Mouse (Mus musculus): ENCODE data around the gene Fcho2. TPM values are rescaled to one million over a fixed set of nuclear protein-coding genes. Genes with fewer than 3 reads are reported as not detected.

The Fcho2 gene
- 39.0 and 39.6 TPM in 2 replicates for polyA plus RNA-seq (2014; fragmentation: Nextera tagmentation; extraction: Ambion mirVana)

DNA sequence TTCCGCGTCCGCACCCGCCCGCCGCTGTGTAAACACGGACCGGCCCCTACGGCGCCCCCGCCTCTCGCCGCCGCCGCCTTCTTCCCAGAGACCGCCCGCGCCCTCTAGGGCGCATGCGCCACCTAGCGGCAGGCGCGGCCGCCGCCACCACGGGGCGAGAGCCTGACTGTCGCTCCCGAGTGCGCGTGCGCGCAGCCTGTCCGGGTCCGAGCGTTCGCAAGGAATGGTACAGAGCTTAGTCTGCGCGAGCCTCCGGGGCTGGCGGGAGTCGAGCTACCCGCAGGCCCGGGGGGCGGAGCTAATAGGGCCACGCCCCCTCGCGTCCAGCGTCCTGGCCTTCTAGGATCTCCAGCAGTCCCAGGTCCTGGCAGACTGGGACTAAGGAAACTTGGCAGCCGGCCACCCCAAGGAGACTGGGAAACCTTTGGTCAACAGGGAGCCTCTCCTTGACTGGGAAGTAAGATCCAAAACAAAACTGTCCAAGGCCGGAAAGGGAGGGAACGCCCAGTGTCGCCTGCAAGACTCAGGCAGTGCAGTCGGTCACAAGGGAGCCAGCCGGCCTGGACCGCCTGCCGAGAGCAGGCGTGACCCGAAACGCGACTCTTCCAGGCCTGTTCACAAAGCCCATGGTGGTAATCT lies at the start of gene Fcho2:
Fcho2 (minus strand) TSS at position 303 of the 639 bp plus-strand sequence.
- Histone ChIP-seq H3K9me3 (ENCODE audit: low read depth, low read length) (no peaks in the 10 kb centered on the region), H3K27ac (ENCODE audit: low read depth) (peak within 1 kb of the TSS; percentile 98), H3K4me1 (ENCODE audit: insufficient read depth) (peaks cover 9% of the 10 kb centered on the region; the same call in 1 of the 2 replicates), H3K36me3 (ENCODE audit: insufficient read depth) (no peaks in the 10 kb centered on the region), H3K27me3 (ENCODE audit: insufficient read depth, low read length) (no peaks in the 10 kb centered on the region), H3K4me3 (ENCODE audit: low read depth, low read length) (peak within 1 kb of the TSS; percentile 88), H3K9ac (peak within 1 kb of the TSS; percentile 97), H3K4me2 (peak within 1 kb of the TSS; percentile 61)
- ATAC-seq (ENCODE audit: insufficient read depth) (peak; percentile 96), DNase-seq (peak; percentile 100)
- TF ChIP-seq CTCF (IDR thresholded peaks at IDR 0.05; ENCODE audit: low read depth), result peak; percentile 60
- 0% methylated on average over 50 of the region's 61 CpGs for WGBS

DNA sequence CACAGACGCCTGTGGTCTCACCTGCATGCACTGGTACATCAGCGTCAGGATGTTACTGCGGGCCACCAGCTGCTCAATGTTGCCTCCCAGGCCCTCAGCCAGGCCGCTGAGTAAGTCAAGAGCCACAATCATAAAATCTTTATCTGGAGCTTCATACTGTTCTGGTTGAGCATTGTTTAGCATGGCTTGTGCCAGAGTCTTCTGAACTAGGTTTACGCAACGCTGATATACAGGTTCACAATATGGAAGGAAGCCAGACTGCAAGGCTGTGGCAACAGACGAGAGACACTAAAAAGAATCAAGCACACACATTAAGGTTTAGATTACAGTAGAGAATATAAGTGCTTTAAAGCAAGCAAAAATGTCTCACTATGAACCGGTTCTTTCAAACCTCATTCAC lies 40.0 kb upstream of the Fcho2 start:
- H3K4me2 ChIP-seq, result no peak overlapping the region
- H3K4me3 ChIP-seq (ENCODE audit: low read depth, low read length), result no peak overlapping the region
- no peak for TF ChIP-seq CTCF (IDR thresholded peaks at IDR 0.05; ENCODE audit: low read depth)
- H3K9me3 ChIP-seq (ENCODE audit: low read depth, low read length), result no peaks in the 10 kb centered on the region
- WGBS, result 88% methylated on average over 8 of the region's 8 CpGs
- ATAC-seq (ENCODE audit: insufficient read depth) (no peak), DNase-seq (no peak)
- H3K36me3 ChIP-seq (ENCODE audit: insufficient read depth), result peaks cover 88% of the 10 kb centered on the region
- H3K4me1 ChIP-seq (ENCODE audit: insufficient read depth), result no peaks in the 10 kb centered on the region
- H3K27ac ChIP-seq (ENCODE audit: low read depth), result no peak overlapping the region
- no peaks in the 10 kb centered on the region for H3K27me3 ChIP-seq (ENCODE audit: insufficient read depth, low read length)
- no peak overlapping the region for H3K9ac ChIP-seq

GRCm38 (mm10) chr13:98845794-98846193 lies 30.5 kb upstream of the Fcho2 start:
- H3K4me2 ChIP-seq, result no peak overlapping the region
- no peak for ATAC-seq (ENCODE audit: insufficient read depth)

DNA sequence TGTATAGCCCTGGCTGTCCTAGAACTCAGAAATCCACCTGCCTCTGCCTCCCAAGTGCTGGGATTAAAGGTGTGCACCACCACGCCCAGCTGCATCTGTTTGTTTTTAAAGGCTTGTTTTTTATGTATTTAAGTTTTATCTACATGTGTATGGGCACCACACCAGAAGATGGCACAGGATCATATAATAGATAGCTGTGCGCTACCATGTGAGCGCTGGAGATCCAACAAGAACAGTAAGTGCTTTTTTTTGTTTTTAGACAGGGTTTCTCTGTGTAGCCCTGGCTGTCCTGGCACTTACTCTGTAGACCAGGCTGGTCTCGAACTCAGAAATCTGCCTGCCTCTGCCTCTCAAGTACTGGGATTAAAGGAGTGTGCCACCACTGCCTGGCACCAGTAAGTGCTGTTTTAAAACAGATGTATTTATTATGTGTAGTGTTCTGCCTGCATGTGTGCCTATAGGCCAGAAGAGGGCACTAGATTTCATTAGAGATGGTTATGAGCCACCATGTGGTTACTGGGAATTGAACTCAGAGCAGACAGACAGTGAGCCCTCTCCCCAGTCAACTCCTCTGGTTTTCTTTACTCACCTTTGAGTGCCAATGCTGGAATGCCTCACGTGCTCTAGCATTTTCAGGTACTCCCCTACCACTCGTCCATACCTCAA lies 21.3 kb upstream of the Fcho2 start:
- Histone ChIP-seq H3K9me3 (ENCODE audit: low read depth, low read length) (no peaks in the 10 kb centered on the region), H3K9ac (no peak overlapping the region), H3K4me1 (ENCODE audit: insufficient read depth) (no peaks in the 10 kb centered on the region), H3K27me3 (ENCODE audit: insufficient read depth, low read length) (no peaks in the 10 kb centered on the region), H3K4me3 (ENCODE audit: low read depth, low read length) (no peak overlapping the region), H3K27ac (ENCODE audit: low read depth) (no peak overlapping the region), H3K36me3 (ENCODE audit: insufficient read depth) (peaks cover 24% of the 10 kb centered on the region), H3K4me2 (no peak overlapping the region)
- no peak for ATAC-seq (ENCODE audit: insufficient read depth)
- WGBS, result 87% methylated on average over 6 of the region's 6 CpGs
- peak; percentile 53 for DNase-seq
- TF ChIP-seq CTCF (IDR thresholded peaks at IDR 0.05; ENCODE audit: low read depth), result peak; percentile 48

More at GRCm38 (mm10) chr13:98845794-98846193, 30.5 kb upstream of the Fcho2 start:
- no peak overlapping the region for H3K27ac ChIP-seq (ENCODE audit: low read depth)
- no peak overlapping the region for H3K9ac ChIP-seq
- H3K4me1 ChIP-seq (ENCODE audit: insufficient read depth), result no peaks in the 10 kb centered on the region
- no peaks in the 10 kb centered on the region for H3K27me3 ChIP-seq (ENCODE audit: insufficient read depth, low read length)
- no peak for TF ChIP-seq CTCF (IDR thresholded peaks at IDR 0.05; ENCODE audit: low read depth)
- no peaks in the 10 kb centered on the region for H3K9me3 ChIP-seq (ENCODE audit: low read depth, low read length)
- peaks cover 70% of the 10 kb centered on the region for H3K36me3 ChIP-seq (ENCODE audit: insufficient read depth)
- no peak for DNase-seq
- WGBS, result 70% methylated on average over 1 of the region's 1 CpGs
- H3K4me3 ChIP-seq (ENCODE audit: low read depth, low read length), result no peak overlapping the region

- H3K4me3 ChIP-seq (ENCODE audit: low read depth, low read length), result no peak overlapping the region
Measured at GRCm38 (mm10) chr13:98835740-98836139, 20.5 kb upstream of the Fcho2 start.

GRCm38 (mm10) chr13:98834723-98835122 lies 19.5 kb upstream of the Fcho2 start:
- Histone ChIP-seq H3K4me3 (ENCODE audit: low read depth, low read length) (no peak overlapping the region), H3K4me2 (no peak overlapping the region), H3K36me3 (ENCODE audit: insufficient read depth) (peaks cover 12% of the 10 kb centered on the region), H3K27me3 (ENCODE audit: insufficient read depth, low read length) (no peaks in the 10 kb centered on the region), H3K27ac (ENCODE audit: low read depth) (no peak overlapping the region), H3K4me1 (ENCODE audit: insufficient read depth) (no peaks in the 10 kb centered on the region), H3K9me3 (ENCODE audit: low read depth, low read length) (no peaks in the 10 kb centered on the region), H3K9ac (no peak overlapping the region)
- no peak for DNase-seq
- no peak for TF ChIP-seq CTCF (IDR thresholded peaks at IDR 0.05; ENCODE audit: low read depth)
- 80% methylated on average over 3 of the region's 3 CpGs for WGBS
- no peak for ATAC-seq (ENCODE audit: insufficient read depth)

More at GRCm38 (mm10) chr13:98835740-98836139, 20.5 kb upstream of the Fcho2 start:
- no peak for DNase-seq
- no peaks in the 10 kb centered on the region for H3K27me3 ChIP-seq (ENCODE audit: insufficient read depth, low read length)
- no peaks in the 10 kb centered on the region for H3K9me3 ChIP-seq (ENCODE audit: low read depth, low read length)
- H3K36me3 ChIP-seq (ENCODE audit: insufficient read depth), result peaks cover 17% of the 10 kb centered on the region
- no peak for TF ChIP-seq CTCF (IDR thresholded peaks at IDR 0.05; ENCODE audit: low read depth)
- no peaks in the 10 kb centered on the region for H3K4me1 ChIP-seq (ENCODE audit: insufficient read depth)
- no peak overlapping the region for H3K4me2 ChIP-seq
- 84% methylated on average over 5 of the region's 5 CpGs for WGBS
- ATAC-seq (ENCODE audit: insufficient read depth), result no peak
- H3K9ac ChIP-seq, result no peak overlapping the region
- no peak overlapping the region for H3K27ac ChIP-seq (ENCODE audit: low read depth)

GRCm38 (mm10) chr13:98834199-98834598 lies 18.9 kb upstream of the Fcho2 start:
- H3K27ac ChIP-seq (ENCODE audit: low read depth), result no peak overlapping the region
- H3K4me2 ChIP-seq, result no peak overlapping the region
- H3K9me3 ChIP-seq (ENCODE audit: low read depth, low read length), result no peaks in the 10 kb centered on the region
- no peaks in the 10 kb centered on the region for H3K4me1 ChIP-seq (ENCODE audit: insufficient read depth)
- ATAC-seq (ENCODE audit: insufficient read depth), result no peak
- no peak for TF ChIP-seq CTCF (IDR thresholded peaks at IDR 0.05; ENCODE audit: low read depth)
- DNase-seq, result no peak
- WGBS, result 47% methylated on average over 1 of the region's 1 CpGs
- peaks cover 8% of the 10 kb centered on the region; the same call in 1 of the 2 replicates for H3K36me3 ChIP-seq (ENCODE audit: insufficient read depth)
- no peak overlapping the region for H3K9ac ChIP-seq
- H3K27me3 ChIP-seq (ENCODE audit: insufficient read depth, low read length), result no peaks in the 10 kb centered on the region
- no peak overlapping the region for H3K4me3 ChIP-seq (ENCODE audit: low read depth, low read length)
